Mouse (Mus musculus) adrenal gland, postnatal 4 days (tissue): ENCODE measurements around the gene Tgfbi. TPM values are rescaled to one million over a fixed set of nuclear protein-coding genes. Genes with fewer than 3 reads are reported as not detected.

Experiments used
- DNase-seq, 2 experiments: peaks; one replicate each; pipeline ENCODE4 v3.0.0; 2021 to 2022; ENCODE audit warnings: low spot score in 2 of 2, mixed read lengths in 2 of 2
- total RNA-seq, 2 experiments: library from RNA; stranded (reverse); gene quantifications; 2 replicates each; pipeline ENCODE4 v1.2.3; 2021

Tgfbi gene
- total RNA-seq, 2 experiments from 2014 or later, result 52.0 to 53.4 TPM

GRCm38 (mm10) chr13:56682326-56682725, 73.0 kb downstream of the Tgfbi start:
- no peak for DNase-seq

GRCm38 (mm10) chr13:56683306-56683705, 74.0 kb downstream of the Tgfbi start:
- no peak for DNase-seq

Other genes with a start within 250 kb of the Tgfbi start
- not detected for gene Gm3045, start 182.9 kb upstream of the Tgfbi start, total RNA-seq
- under 1 TPM; 0.42 to 0.76 TPM for gene Slc25a48, start 171.2 kb upstream of the Tgfbi start, total RNA-seq
- gene Il9, start 127.3 kb upstream of the Tgfbi start, total RNA-seq, result not detected
- 1 to 10 TPM; 7.1 to 8.3 TPM for gene Fbxl21, start 87.1 kb upstream of the Tgfbi start, total RNA-seq
- 10 to 100 TPM in 1 of 2 experiments, under 1 TPM in 1; 0.98 to 24.8 TPM for gene Lect2, start 61.0 kb upstream of the Tgfbi start, total RNA-seq
- gene Smad5, start 93.5 kb downstream of the Tgfbi start, total RNA-seq, result 10 to 100 TPM; 80.4 to 81.3 TPM
- under 1 TPM in 1 of 2 experiments, not detected in 1; 0.28 TPM for gene Gm45623, start 144.3 kb downstream of the Tgfbi start, total RNA-seq